Mouse (Mus musculus): ENCODE results near the gene Gm1043. TPM values are rescaled to one million over a fixed set of nuclear protein-coding genes. Genes with fewer than 3 reads are reported as not detected.

The Gm1043 gene
- not detected in 2 replicates for polyA plus RNA-seq (2012; rRNA removed)

DNA sequence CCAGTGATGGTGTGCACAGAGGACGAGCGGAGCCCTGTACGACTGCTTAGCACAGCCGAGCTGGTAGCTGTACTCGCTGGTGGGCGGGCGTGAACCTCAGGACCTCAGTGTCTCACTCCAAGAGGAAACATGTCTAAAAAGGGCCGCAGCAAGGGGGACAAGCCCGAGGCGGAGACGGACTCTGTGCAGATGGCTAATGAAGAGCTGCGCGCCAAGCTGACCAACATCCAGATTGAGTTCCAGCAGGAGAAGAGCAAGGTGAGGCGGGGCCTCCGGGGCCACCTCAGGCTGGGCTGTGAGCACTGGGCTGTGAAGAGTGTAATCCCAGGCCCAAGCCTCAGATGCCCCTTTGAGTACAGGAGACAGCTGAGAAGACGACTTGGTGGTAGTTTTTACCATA is at the start of gene Gm1043:
TSS of gene Gm1043 (plus strand) at position 130 of the 400 bp plus-strand sequence.

DNA sequence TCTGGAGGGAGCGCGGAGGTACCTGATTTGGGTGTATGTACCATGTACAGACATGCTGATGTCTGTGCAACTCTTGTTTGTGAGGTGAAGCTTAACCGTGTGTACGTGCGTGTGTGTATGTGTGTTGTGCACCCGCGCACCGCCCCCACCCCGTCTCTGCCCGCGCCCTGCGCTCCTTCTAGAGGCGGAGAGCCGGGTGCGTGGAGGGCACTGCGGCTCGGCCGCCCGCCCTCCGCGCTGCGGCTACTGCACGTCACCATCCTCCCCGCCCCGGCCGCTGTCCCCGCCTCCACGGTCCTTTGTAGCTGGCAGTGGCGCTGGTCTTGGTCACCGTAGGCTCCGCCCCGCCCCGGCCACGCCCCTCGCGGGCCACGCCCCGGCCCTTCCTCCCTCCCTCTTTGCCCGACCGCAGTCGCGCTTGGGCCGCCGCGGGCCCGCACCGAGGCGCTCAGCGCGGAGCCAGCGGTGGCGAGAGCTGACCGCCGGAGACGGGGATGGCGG is 156.5 kb downstream of the Gm1043 start, which contains the start of gene Crmp1:
TSS of gene Crmp1 (plus strand) at position 290 of the 501 bp plus-strand sequence.

Other genes starting within 250 kb of the Gm1043 start
- gene Ppp2r2c, start 216.9 kb upstream of the Gm1043 start, polyA plus RNA-seq (2012; rRNA removed), result 0.01 TPM in 1 of 2 replicates, not detected in the other
- 0.60 and 0.71 TPM in 2 replicates for gene Wfs1, start 96.2 kb upstream of the Gm1043 start, polyA plus RNA-seq (2012; rRNA removed)
- gene Crmp1, start 156.6 kb downstream of the Gm1043 start, polyA plus RNA-seq (2012; rRNA removed), result 0.44 and 0.54 TPM in 2 replicates

Data from liver, embryonic 14 days (tissue).